Mouse (Mus musculus) stomach, postnatal 0 days (tissue): Measurements from ENCODE around the gene Gm20538. TPM values are rescaled to one million over a fixed set of nuclear protein-coding genes. Genes with fewer than 3 reads are reported as not detected.

Experiments used
- ATAC-seq: fragments of 200-750 bp; cut with Nextera tagmentation; 2 replicates; pipeline ENCODE4 v1.8.0; 2017; ENCODE audit not compliant: low FRiP score, low TSS enrichment
- DNase-seq: peaks from one replicate; pipeline ENCODE4 v3.0.0-alpha.2; 2016; ENCODE audit warnings: low spot score
- H3K27ac ChIP-seq: fragments of 300-500 bp; sonication (generic); replicated peaks from 2 replicates; pipeline ENCODE4 v1.5.1; 2014; ENCODE audit warnings: mild to moderate bottlenecking, control low read depth
- H3K27me3 ChIP-seq: fragments of 300-500 bp; sonication (generic); 2 replicates; pipeline ENCODE4 v1.6.1; 2014; ENCODE audit warnings: low read length; ENCODE audit not compliant: control insufficient read depth, insufficient read depth
- H3K36me3 ChIP-seq: fragments of 300-500 bp; sonication (generic); 2 replicates; pipeline ENCODE4 v1.6.1; 2014; ENCODE audit warnings: low read length, mixed read lengths; ENCODE audit not compliant: control insufficient read depth, insufficient read depth
- H3K4me1 ChIP-seq: fragments of 300-500 bp; sonication (generic); replicated peaks from 2 replicates; pipeline ENCODE4 v1.6.1; 2014; ENCODE audit warnings: antibody characterized with exemption; ENCODE audit not compliant: control insufficient read depth, insufficient read depth
- H3K4me2 ChIP-seq: fragments of 300-500 bp; sonication (generic); replicated peaks from 2 replicates; pipeline ENCODE4 v1.6.1; 2014; ENCODE audit warnings: low read depth, mild to moderate bottlenecking, control low read depth, moderate library complexity
- H3K4me3 ChIP-seq: fragments of 300-500 bp; sonication (generic); 2 replicates; pipeline ENCODE4 v1.5.1; 2014; ENCODE audit warnings: low read depth, low read length, control low read depth
- H3K9ac ChIP-seq: fragments of 300-500 bp; sonication (generic); 2 replicates; pipeline ENCODE4 v1.6.1; 2014; ENCODE audit warnings: mild to moderate bottlenecking, low read length, control low read depth, mixed read lengths
- H3K9me3 ChIP-seq: fragments of 300-500 bp; sonication (generic); 2 replicates; pipeline ENCODE4 v1.6.1; 2016; ENCODE audit warnings: low read length; ENCODE audit not compliant: control insufficient read depth
- CTCF ChIP-seq: IDR thresholded peaks from 2 replicates; pipeline ENCODE4 v1.5.1; 2016; ENCODE audit warnings: antibody characterized with exemption, low read depth, mild to moderate bottlenecking, moderate library complexity
- EP300 ChIP-seq: optimal IDR thresholded peaks from 2 replicates; pipeline ENCODE3; 2016; ENCODE audit warnings: antibody characterized with exemption
- WGBS: fragments of 180-500 bp; shearing (Covaris S2); extraction: QIAGEN DNeasy Blood & Tissue Kit; methylation state at CpG from one replicate; pipeline ENCODE4 v1.1.7; 2014; 5-methylcytosine and 5-hydroxymethylcytosine counted together
- polyA plus RNA-seq: library from polyadenylated mRNA; unstranded; fragments of >200 nt; fragmentation: Nextera tagmentation; extraction: Ambion mirVana; gene quantifications from 2 replicates; pipeline ENCODE4 v1.2.1, GENCODE M21; 2015

Gene Gm20538
- polyA plus RNA-seq, 1 experiment from 2014 or later = not detected

DNA sequence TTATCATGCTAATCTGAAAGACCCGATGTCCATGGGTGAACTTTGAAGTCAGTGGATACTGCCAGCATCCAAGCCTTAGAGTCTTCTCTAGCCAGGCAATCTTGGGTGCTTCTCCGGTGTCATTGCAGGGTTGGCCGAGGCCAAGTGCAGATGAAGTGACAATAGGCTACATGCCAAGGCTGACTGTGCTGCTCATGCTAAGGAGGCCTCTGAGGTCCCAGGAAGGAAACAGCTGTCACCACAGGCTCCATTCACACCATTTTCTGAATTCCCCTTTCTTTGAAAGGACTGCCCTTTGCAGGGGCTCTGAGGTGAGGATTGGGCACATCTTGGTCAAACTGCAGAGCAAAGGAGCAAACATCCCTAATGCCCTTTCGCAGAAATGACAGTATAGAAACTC is 49.9 kb downstream of the Gm20538 start:
- no peak for DNase-seq
- H3K9ac ChIP-seq = no peak overlapping the region
- WGBS = 71% methylated on average over 4 of the region's 4 CpGs

DNA sequence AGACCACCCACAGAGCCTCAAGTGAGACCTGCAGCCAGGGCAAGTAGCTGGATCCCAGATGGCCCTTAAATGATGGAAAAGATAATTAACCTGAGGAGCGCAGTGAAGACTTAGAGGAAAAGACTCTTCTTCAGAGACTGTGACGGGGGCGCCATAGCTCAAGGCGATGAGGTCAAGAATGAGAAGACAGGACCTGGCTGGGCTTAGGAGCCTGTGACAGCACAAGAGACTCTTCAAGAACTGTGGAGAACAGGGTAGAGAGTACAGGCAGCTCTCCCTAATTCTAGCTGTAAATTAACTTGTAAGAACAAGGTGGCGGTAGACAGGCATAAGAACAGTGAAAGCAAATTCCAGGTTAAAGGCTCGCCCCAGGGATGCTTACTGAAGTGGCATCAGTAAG is 50.7 kb downstream of the Gm20538 start:
- TF ChIP-seq CTCF (no peak), EP300 (no peak)
- no peaks in the 10 kb centered on the region for H3K4me1 ChIP-seq
- no peak overlapping the region for H3K4me3 ChIP-seq
- no peak overlapping the region for H3K9ac ChIP-seq
- H3K27me3 ChIP-seq = 0 out of 2 replicates have a peak, but pooled peaks cover 4% of the 10 kb centered on the region
- H3K36me3 ChIP-seq = no peaks in the 10 kb centered on the region
- 73% methylated on average over 6 of the region's 6 CpGs for WGBS
- H3K4me2 ChIP-seq = no peak overlapping the region
- no peak for ATAC-seq
- no peaks in the 10 kb centered on the region for H3K9me3 ChIP-seq
- H3K27ac ChIP-seq = no peak overlapping the region
- DNase-seq = no peak

More for the DNA sequence above, 49.9 kb downstream of the Gm20538 start:
- no peak overlapping the region for H3K4me2 ChIP-seq
- H3K27ac ChIP-seq = no peak overlapping the region
- H3K4me1 ChIP-seq = no peaks in the 10 kb centered on the region
- ATAC-seq = no peak
- H3K4me3 ChIP-seq = no peak overlapping the region
- H3K27me3 ChIP-seq = 0 out of 2 replicates have a peak, but pooled peaks cover 4% of the 10 kb centered on the region
- H3K36me3 ChIP-seq = no peaks in the 10 kb centered on the region
- TF ChIP-seq CTCF (no peak), EP300 (no peak)
- H3K9me3 ChIP-seq = no peaks in the 10 kb centered on the region

DNA sequence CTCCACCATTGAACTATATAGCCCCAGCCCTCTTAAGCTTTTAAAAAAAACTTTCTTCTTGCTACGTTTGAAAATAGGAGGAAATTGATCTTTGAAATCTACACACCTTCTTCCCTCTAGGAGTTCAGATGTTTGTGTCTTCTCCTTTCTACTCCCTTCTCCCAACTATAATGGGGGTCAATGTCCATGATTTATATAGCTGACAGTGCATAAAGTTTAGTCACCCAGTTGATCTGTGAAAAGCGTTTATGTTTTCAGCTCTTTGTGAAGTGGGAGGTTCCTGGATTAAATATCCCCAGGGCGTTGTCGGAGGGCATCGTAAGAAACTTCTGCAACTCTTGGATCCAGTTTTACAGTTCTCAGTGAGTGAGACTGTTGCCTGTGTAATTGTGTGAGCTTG is 52.4 kb downstream of the Gm20538 start:
- Histone ChIP-seq H3K4me2 (no peak overlapping the region), H3K36me3 (no peaks in the 10 kb centered on the region), H3K9ac (no peak overlapping the region), H3K27me3 (0 out of 2 replicates have a peak, but pooled peaks cover 4% of the 10 kb centered on the region), H3K9me3 (no peaks in the 10 kb centered on the region), H3K4me1 (no peaks in the 10 kb centered on the region), H3K27ac (no peak overlapping the region), H3K4me3 (no peak overlapping the region)
- WGBS = 38% methylated on average over 5 of the region's 5 CpGs
- ATAC-seq (no peak), DNase-seq (no peak)
- TF ChIP-seq EP300 (no peak), CTCF (no peak)

DNA sequence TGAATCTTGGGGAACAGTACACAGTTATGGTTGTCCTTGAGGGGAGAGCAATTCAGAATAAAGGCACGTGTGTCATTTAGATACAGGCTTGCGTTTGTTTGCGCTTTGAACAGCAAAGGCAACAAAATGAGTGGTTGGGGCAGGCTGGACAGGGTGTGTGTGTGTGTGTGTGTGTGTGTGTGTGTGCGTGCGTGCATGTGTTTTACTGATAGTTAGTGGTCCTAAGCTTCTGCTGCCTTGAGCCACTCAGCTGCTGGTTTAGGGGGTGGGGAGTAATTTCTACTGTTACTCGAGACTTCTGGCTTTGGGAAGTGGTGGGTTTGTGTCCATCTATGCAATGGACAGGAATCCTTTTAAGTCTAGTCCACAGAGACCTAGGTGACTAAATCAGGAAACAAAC is 53.7 kb downstream of the Gm20538 start:
- TF ChIP-seq CTCF (no peak), EP300 (no peak)

DNA sequence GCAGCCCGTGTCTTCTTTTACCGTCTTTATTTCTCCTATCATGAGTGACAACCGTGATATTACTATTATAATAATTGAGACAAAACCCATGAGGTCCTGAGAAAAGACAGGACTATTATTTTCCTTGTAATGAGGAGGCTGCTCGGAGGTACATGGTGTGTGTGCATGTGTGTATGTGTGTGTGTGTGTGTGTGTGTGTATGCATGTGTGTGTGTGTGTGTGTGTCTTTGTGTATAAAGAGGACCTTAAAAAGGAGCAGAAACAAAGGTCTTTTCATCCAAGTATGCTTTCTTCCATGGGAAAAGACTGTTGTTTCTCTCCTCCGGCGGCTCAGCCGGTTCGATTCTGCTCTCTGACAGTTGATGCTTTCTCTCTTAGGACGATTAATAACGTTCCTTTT is 55.7 kb downstream of the Gm20538 start:
- DNase-seq (no peak), ATAC-seq (no peak)
- Histone ChIP-seq H3K4me2 (no peak overlapping the region), H3K9ac (no peak overlapping the region), H3K4me1 (no peaks in the 10 kb centered on the region), H3K9me3 (no peaks in the 10 kb centered on the region), H3K27me3 (0 out of 2 replicates have a peak, but pooled peaks cover 4% of the 10 kb centered on the region), H3K4me3 (no peak overlapping the region), H3K36me3 (no peaks in the 10 kb centered on the region), H3K27ac (no peak overlapping the region)
- TF ChIP-seq EP300 (no peak), CTCF (no peak)
- 78% methylated on average over 10 of the region's 10 CpGs for WGBS

More for the DNA sequence above, 53.7 kb downstream of the Gm20538 start:
- Histone ChIP-seq H3K4me1 (no peaks in the 10 kb centered on the region), H3K4me2 (no peak overlapping the region), H3K27ac (no peak overlapping the region), H3K36me3 (no peaks in the 10 kb centered on the region), H3K9ac (no peak overlapping the region), H3K27me3 (0 out of 2 replicates have a peak, but pooled peaks cover 4% of the 10 kb centered on the region), H3K9me3 (no peaks in the 10 kb centered on the region), H3K4me3 (no peak overlapping the region)
- no peak for DNase-seq
- no peak for ATAC-seq
- 59% methylated on average over 6 of the region's 6 CpGs for WGBS

DNA sequence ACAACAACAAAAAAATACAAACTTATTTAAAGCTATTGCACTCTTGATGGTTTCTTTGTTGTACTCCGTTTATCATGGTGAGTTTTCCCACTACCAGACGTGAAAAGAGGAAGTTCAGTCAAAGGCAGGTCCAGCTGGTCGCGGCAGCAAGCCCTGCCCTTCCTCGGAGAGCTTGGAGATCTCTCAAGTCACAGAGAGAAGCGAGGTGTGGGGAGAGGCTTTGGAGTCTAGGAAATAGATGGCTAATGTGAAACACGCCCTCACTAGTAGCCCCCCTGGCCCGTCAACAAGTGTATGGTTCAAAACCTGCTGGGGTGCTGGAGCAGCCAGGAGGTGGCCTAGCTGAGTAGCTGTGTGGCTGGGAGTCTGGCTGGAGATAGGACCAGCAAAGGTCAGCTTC is 56.1 kb downstream of the Gm20538 start:
- no peak overlapping the region for H3K9ac ChIP-seq
- H3K4me1 ChIP-seq = no peaks in the 10 kb centered on the region
- no peak for TF ChIP-seq CTCF
- TF ChIP-seq EP300 = no peak
- no peak for ATAC-seq
- no peak overlapping the region for H3K4me3 ChIP-seq
- no peak for DNase-seq
- H3K27ac ChIP-seq = no peak overlapping the region
- WGBS = 52% methylated on average over 8 of the region's 8 CpGs
- no peak overlapping the region for H3K4me2 ChIP-seq
- H3K9me3 ChIP-seq = no peaks in the 10 kb centered on the region
- no peaks in the 10 kb centered on the region for H3K36me3 ChIP-seq
- H3K27me3 ChIP-seq = 0 out of 2 replicates have a peak, but pooled peaks cover 4% of the 10 kb centered on the region

Other genes starting within 250 kb of the Gm20538 start
- 0.08 TPM in 1 of 2 replicates, not detected in the other for gene Scd4, start 219.7 kb downstream of the Gm20538 start, polyA plus RNA-seq
- 1.3 and 1.7 TPM in 2 replicates for gene Scd1, start 145.0 kb downstream of the Gm20538 start, polyA plus RNA-seq
- not detected in 2 replicates for gene Wnt8b, start 59.4 kb downstream of the Gm20538 start, polyA plus RNA-seq
- gene Sec31b, start 7.0 kb downstream of the Gm20538 start, polyA plus RNA-seq = 0.19 and 0.34 TPM in 2 replicates
- 584 and 594 TPM in 2 replicates for gene Ndufb8, start 2.6 kb upstream of the Gm20538 start, polyA plus RNA-seq
- 10.1 and 10.5 TPM in 2 replicates for gene Hif1an, start 10.0 kb upstream of the Gm20538 start, polyA plus RNA-seq
- 0.05 TPM in 1 of 2 replicates, not detected in the other for gene Pax2, start 203.2 kb upstream of the Gm20538 start, polyA plus RNA-seq